Mouse (Mus musculus): ENCODE measurements around the gene Il4ra. TPM values are rescaled to one million over a fixed set of nuclear protein-coding genes. Genes with fewer than 3 reads are reported as not detected.

The Il4ra gene
- total and polyA plus RNA-seq, 3 experiments, result 18.2 to 27.4 (median 26.4) TPM

GRCm38 (mm10) chr7:125601821-125602448 lies 50.0 kb downstream of the Il4ra start (continued):
- no peak; the same call in 1 of the 2 replicates for TF ChIP-seq RAD21 (IDR thresholded peaks at IDR 0.05; ENCODE audit: low read depth, low read length)
- TF ChIP-seq IRF4 (IDR thresholded peaks at IDR 0.05; ENCODE audit: low read depth, low read length), result peak; percentile 63
- peak; percentile 62 for TF ChIP-seq BHLHE40 (IDR thresholded peaks at IDR 0.05; ENCODE audit: low read depth, low read length)
- TF ChIP-seq ZKSCAN1 (IDR thresholded peaks at IDR 0.05; ENCODE audit: borderline replicate concordance, low read depth, low read length), result no peak
- peak; percentile 56; the same call in 1 of the 2 replicates for TF ChIP-seq ZMIZ1 (IDR thresholded peaks at IDR 0.05; ENCODE audit: low read depth, low read length)
- no peak for TF ChIP-seq SMC3 (IDR thresholded peaks at IDR 0.05; ENCODE audit: low read depth, low read length)
- no peak for TF ChIP-seq ZNF384 (IDR thresholded peaks at IDR 0.05; ENCODE audit: low read depth, low read length)
- TF ChIP-seq ELF1 (IDR thresholded peaks at IDR 0.05; ENCODE audit: low read depth, low read length), result no peak
- peak; percentile 68 for TF ChIP-seq MXI1 (IDR thresholded peaks at IDR 0.05; ENCODE audit: low read depth, low read length)
- no peak for TF ChIP-seq CHD2 (IDR thresholded peaks at IDR 0.05; ENCODE audit: low read length)
- no peak; the same call in none of the 2 replicates for TF ChIP-seq CHD1 (IDR thresholded peaks at IDR 0.05; ENCODE audit: low read depth, low read length)
- TF ChIP-seq USF2 (conservative IDR thresholded peaks at IDR 0.05; ENCODE audit: low read depth, low read length), result no peak
- TF ChIP-seq E2F4 (IDR thresholded peaks at IDR 0.05; ENCODE audit: insufficient replicate concordance, low read depth, low read length), result no peak
- TF ChIP-seq ZC3H11A (IDR thresholded peaks at IDR 0.05; ENCODE audit: low read depth, low read length), result no peak

- Histone ChIP-seq H3K9me3 (replicated peaks; ENCODE audit: low read length) (no peaks in the 10 kb centered on the region), H3K27ac (ENCODE audit: insufficient read depth, low read depth) (peak within 1 kb of the TSS; percentile 98), H3K4me1 (ENCODE audit: control insufficient read depth in 1 of 2, insufficient read depth in 2 of 2) (peaks cover 24 to 48% of the 10 kb centered on the region in 2 experiments), H3K4me3 (replicated peaks in 1 of 3; ENCODE audit: low read depth in 2 of 3, low read length in 2 of 3, poor library complexity in 1 of 3) (peak within 1 kb of the TSS; percentile 86 to 99 (median 94)), H3K4me2 (ENCODE audit: insufficient read depth, low read depth, poor library complexity, severe bottlenecking) (peak within 1 kb of the TSS; percentile 75), H3K79me2 (replicated peaks; ENCODE audit: control insufficient read depth, extremely low read depth, insufficient read depth, poor library complexity, severe bottlenecking) (peaks cover 43% of the 10 kb centered on the region), H3K36me3 (replicated peaks in 1 of 2; ENCODE audit: control insufficient read depth in 1 of 2, insufficient read depth in 1 of 2, low read length in 1 of 2) (peaks cover 25 to 32% of the 10 kb centered on the region in 2 experiments), H3K9ac (ENCODE audit: insufficient read depth, low read depth) (peak within 1 kb of the TSS; percentile 97), H3K27me3 (replicated peaks) (no peaks in the 10 kb centered on the region)
- dilution Hi-C loops (cut with MboI; ENCODE audit: extremely low pct_ligation_motif_present, extremely low pct_unique_long_range_greater_than_20kb, low sequenced_read_pairs), result no loop called here
- in situ Hi-C loops (cut with MboI; ENCODE audit: low pct_ligation_motif_present, low pct_unique_long_range_greater_than_20kb, low sequenced_read_pairs), result no loop called here
- DNase-seq (ENCODE audit: extremely low read depth), result peak; percentile 93
- TF ChIP-seq UBTF (IDR thresholded peaks at IDR 0.05; ENCODE audit: low read depth, low read length) (no peak; the same call in 1 of the 2 replicates), PAX5 (IDR thresholded peaks at IDR 0.05; ENCODE audit: low read length) (no peak), NELFE (IDR thresholded peaks at IDR 0.05; ENCODE audit: low read depth, low read length) (peak; percentile 89), RAD21 (IDR thresholded peaks at IDR 0.05; ENCODE audit: low read depth, low read length) (no peak; the same call in 1 of the 2 replicates), CHD1 (IDR thresholded peaks at IDR 0.05; ENCODE audit: low read depth, low read length) (no peak), BHLHE40 (IDR thresholded peaks at IDR 0.05; ENCODE audit: low read depth, low read length) (peak; percentile 98), ELF1 (IDR thresholded peaks at IDR 0.05; ENCODE audit: low read depth, low read length) (no peak), CTCF (conservative IDR thresholded peaks at IDR 0.05 in 1 of 2, IDR thresholded peaks at IDR 0.05 in 1 of 2; ENCODE audit: low read depth in 2 of 2, low read length in 2 of 2) (no peak), ZMIZ1 (IDR thresholded peaks at IDR 0.05; ENCODE audit: low read depth, low read length) (peak; percentile 95), NRF1 (IDR thresholded peaks at IDR 0.05; ENCODE audit: low read depth, low read length) (no peak; the same call in none of the 2 replicates), MXI1 (IDR thresholded peaks at IDR 0.05; ENCODE audit: low read depth, low read length) (peak; percentile 71; the same call in 1 of the 2 replicates), MEF2A (IDR thresholded peaks at IDR 0.05; ENCODE audit: borderline replicate concordance, low read depth, low read length) (peak; percentile 71; the same call in 1 of the 2 replicates), CHD2 (IDR thresholded peaks at IDR 0.05; ENCODE audit: low read length) (peak; percentile 75), ZNF384 (IDR thresholded peaks at IDR 0.05; ENCODE audit: low read depth, low read length) (no peak; the same call in 1 of the 2 replicates), SIN3A (IDR thresholded peaks at IDR 0.05; ENCODE audit: low read length) (peak; percentile 88), GABPA (IDR thresholded peaks at IDR 0.05; ENCODE audit: insufficient replicate concordance, low read depth, low read length) (no peak), TCF12 (IDR thresholded peaks at IDR 0.05; ENCODE audit: low read depth, low read length) (peak; percentile 95), POLR2A (IDR thresholded peaks at IDR 0.05; ENCODE audit: low read depth, low read length) (peak; percentile 86), JUND (conservative IDR thresholded peaks at IDR 0.05; ENCODE audit: low read depth, low read length) (peak; percentile 90), JUN (IDR thresholded peaks at IDR 0.05; ENCODE audit: insufficient read depth, low read depth, low read length) (peak; percentile 92), E2F4 (IDR thresholded peaks at IDR 0.05; ENCODE audit: insufficient replicate concordance, low read depth, low read length) (no peak), ZC3H11A (IDR thresholded peaks at IDR 0.05; ENCODE audit: low read depth, low read length) (no peak), IRF4 (IDR thresholded peaks at IDR 0.05; ENCODE audit: low read depth, low read length) (peak; percentile 78), USF1 (IDR thresholded peaks at IDR 0.05; ENCODE audit: low read depth, low read length) (no peak), MAZ (IDR thresholded peaks at IDR 0.05; ENCODE audit: low read depth, low read length) (peak; percentile 96), MAFK (IDR thresholded peaks at IDR 0.05; ENCODE audit: insufficient replicate concordance, low read length) (no peak), HCFC1 (IDR thresholded peaks at IDR 0.05; ENCODE audit: low read depth, low read length) (no peak; the same call in 1 of the 2 replicates), TBP (conservative IDR thresholded peaks at IDR 0.05; ENCODE audit: low read depth, low read length) (peak; percentile 87), SMC3 (IDR thresholded peaks at IDR 0.05; ENCODE audit: low read depth, low read length) (peak; percentile 13; the same call in 1 of the 2 replicates), MAX (IDR thresholded peaks at IDR 0.05; ENCODE audit: low read length) (peak; percentile 60), ETS1 (conservative IDR thresholded peaks at IDR 0.05; ENCODE audit: low read depth, low read length) (peak; percentile 93)
These were observed 51.3 kb downstream of the Il4ra start, which contains the start of gene Il21r for GRCm38 (mm10) chr7:125603185-125603631. Il21r (plus strand) TSS chr7:125603429.
